Mouse (Mus musculus) small intestine, adult 2 months (tissue): ENCODE data around the gene Svs4.

ENCODE experiments used
- CTCF ChIP-seq: fragments of 200-500 bp; IDR thresholded peaks from 2 replicates; pipeline ENCODE4 v1.5.1; 2012; ENCODE audit warnings: low read depth, mild to moderate bottlenecking, control low read depth, inconsistent platforms, low read length, moderate library complexity, mixed read lengths; ENCODE audit not compliant: insufficient replicate concordance, insufficient read length; ENCODE audit errors: extremely low read depth
- POLR2A ChIP-seq: fragments of 200-500 bp; IDR thresholded peaks from 2 replicates; pipeline ENCODE4 v1.6.1; 2012; ENCODE audit warnings: low read depth, mild to moderate bottlenecking, control low read depth, inconsistent platforms, low read length, moderate library complexity

DNA sequence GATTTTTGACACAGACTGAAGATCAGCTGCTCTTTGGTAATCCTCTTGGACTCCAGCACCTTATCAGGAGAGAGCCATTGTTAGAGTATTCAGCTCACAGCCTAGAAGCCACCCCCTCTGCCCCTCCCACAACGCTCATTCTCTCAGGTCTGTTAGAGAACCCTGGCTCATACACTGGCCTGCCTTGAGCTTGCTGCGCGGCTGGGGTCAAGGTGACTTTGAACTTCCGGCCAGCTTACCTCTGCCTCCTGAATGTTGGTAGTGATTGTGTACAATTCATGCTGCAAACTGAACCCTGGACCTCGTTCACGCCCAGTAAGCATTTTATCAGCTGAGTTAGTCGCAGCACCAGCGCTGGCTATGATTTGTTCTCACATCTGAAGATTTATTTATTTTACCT, 45.6 kb downstream of the Svs4 start:
- TF ChIP-seq POLR2A (no peak), CTCF (no peak)
